Mouse (Mus musculus): ENCODE measurements around the gene Iqsec1.

- TF ChIP-seq CTCF (IDR thresholded peaks at IDR 0.05; ENCODE audit: borderline replicate concordance, control insufficient read depth, extremely low read depth, insufficient read depth, low read length, poor library complexity) (no peak), POLR2A (IDR thresholded peaks at IDR 0.05; ENCODE audit: control insufficient read depth, extremely low read depth, insufficient read depth, low read length, poor library complexity) (no peak)
Measured at GRCm38 (mm10) chr6:90746331-90746864, 242.1 kb downstream of the Iqsec1 start.
